Mouse (Mus musculus): Measurements from ENCODE around the gene Fam72a. TPM values are rescaled to one million over a fixed set of nuclear protein-coding genes. Genes with fewer than 3 reads are reported as not detected.

Gene Fam72a
- polyA plus RNA-seq, 1 experiment = 2.3 TPM

DNA sequence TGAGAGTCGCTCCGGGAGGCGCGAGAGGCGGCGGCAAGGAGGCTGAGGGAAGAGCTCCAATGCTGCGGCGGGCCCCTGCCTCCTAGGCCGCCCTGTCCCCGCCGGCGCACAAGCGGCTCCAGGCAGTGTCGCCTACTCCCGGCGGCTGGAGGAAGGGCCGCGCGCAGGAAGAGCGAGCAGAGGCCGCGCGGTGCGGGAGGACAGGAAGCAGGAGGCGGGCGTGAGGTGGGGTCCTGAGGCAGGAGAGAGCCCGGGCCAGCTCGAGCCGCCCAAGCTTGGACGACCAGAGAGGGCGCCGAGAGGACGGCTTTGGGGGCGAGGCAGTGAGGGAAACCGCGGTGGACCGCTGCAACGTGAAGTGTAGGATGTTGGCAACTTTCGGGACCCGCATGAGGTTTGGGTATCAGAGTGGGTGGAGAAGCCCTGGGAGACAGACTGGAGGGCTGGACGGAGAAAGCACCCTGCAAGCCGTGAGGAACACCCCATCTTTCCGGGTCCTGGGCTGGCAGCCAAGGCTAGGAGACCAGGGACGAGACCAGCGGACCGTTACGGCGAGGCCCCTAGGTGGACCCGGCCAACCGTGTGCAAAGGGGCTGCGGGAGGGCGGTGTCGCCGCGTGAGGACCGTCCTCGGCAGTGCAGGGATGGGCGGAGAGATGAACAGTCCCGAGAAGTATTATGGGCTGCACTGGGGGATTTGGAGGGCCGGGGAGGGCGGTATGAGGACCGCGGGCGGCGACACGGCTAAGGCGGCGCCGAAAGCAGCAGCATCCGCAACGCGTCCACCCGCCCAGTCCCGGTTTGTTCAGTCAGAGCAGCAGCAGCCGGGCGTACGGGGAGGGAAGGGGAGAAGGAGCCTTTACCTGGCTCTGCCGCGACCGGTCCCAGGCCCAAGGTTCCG is 1.1 kb upstream of the Fam72a start:
- Histone ChIP-seq H3K4me3 (ENCODE audit: insufficient read depth, low read length) (peak overlapping the region; percentile 81), H3K27ac (ENCODE audit: insufficient read depth, low read length) (peak overlapping the region; percentile 82), H3K4me1 (ENCODE audit: control insufficient read depth, insufficient read depth, low read length) (peaks cover 9% of the 10 kb centered on the region)
- TF ChIP-seq POLR2A (IDR thresholded peaks at IDR 0.05; ENCODE audit: low read depth, low read length) (no peak; the same call in none of the 2 replicates), CTCF (IDR thresholded peaks at IDR 0.05; ENCODE audit: borderline replicate concordance, insufficient read depth, low read length) (no peak)

DNA sequence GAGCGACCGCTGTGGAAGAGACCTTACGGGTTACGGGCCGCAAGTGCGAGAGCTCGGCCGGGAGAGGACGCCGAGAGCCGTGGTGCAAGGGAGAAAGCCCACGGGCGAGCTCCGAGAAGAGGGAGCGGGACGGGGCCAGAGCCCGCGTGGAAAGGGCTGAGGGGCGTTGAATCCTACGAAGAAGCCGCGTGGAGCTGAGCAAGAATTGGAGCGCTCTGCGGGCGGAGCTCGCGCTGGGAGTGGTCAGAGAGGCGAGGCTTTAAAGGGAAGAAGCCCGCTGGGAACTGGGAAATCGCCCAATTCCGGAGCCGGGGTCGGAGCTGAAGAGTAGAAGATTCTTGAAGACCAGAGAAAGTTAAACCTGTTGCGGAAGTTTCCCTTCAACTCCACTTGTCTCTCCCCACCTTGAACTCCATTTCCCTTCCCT is 391 bp downstream of the Fam72a start:
- Histone ChIP-seq H3K4me1 (ENCODE audit: control insufficient read depth, insufficient read depth, low read length) (peaks cover 5% of the 10 kb centered on the region; the same call in 1 of the 2 replicates), H3K4me3 (ENCODE audit: insufficient read depth, low read length) (peak overlapping the region; percentile 95), H3K27ac (ENCODE audit: insufficient read depth, low read length) (peak overlapping the region; percentile 55)
- TF ChIP-seq POLR2A (IDR thresholded peaks at IDR 0.05; ENCODE audit: low read depth, low read length) (peak; percentile 66), CTCF (IDR thresholded peaks at IDR 0.05; ENCODE audit: borderline replicate concordance, insufficient read depth, low read length) (no peak)

DNA sequence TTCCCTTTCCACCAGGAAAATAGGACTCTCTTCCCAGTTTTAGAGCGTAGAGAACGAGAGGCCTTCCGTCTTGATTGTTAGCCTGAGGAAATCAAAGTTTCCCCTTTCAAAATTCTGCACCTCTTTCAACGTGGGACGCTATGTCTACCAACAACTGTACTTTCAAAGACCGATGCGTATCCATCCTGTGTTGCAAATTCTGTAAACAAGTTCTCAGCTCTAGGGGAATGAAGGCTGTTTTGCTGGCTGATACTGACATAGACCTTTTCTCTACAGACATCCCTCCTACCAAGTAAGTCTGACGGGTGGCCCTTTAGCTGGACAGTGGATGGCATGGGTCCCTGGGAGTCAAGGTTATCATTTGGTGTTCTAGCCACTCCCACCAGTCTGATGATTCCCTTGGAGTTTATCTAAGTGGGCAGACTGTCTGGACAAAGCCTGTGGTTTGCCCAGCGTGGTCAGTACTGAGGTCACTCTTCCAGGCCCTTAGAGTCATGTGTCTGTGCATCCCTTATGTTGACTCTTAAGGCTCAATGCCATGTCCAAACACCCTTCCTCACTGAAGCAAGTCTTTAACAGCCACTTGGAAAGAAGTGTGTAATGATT is 961 bp downstream of the Fam72a start:
- Histone ChIP-seq H3K27ac (ENCODE audit: insufficient read depth, low read length) (peak overlapping the region; percentile 47), H3K4me3 (ENCODE audit: insufficient read depth, low read length) (peak overlapping the region; percentile 95), H3K4me1 (ENCODE audit: control insufficient read depth, insufficient read depth, low read length) (peaks cover 4% of the 10 kb centered on the region; the same call in 1 of the 2 replicates)
- no peak for TF ChIP-seq POLR2A (IDR thresholded peaks at IDR 0.05; ENCODE audit: low read depth, low read length)
- TF ChIP-seq CTCF (IDR thresholded peaks at IDR 0.05; ENCODE audit: borderline replicate concordance, insufficient read depth, low read length) = no peak

DNA sequence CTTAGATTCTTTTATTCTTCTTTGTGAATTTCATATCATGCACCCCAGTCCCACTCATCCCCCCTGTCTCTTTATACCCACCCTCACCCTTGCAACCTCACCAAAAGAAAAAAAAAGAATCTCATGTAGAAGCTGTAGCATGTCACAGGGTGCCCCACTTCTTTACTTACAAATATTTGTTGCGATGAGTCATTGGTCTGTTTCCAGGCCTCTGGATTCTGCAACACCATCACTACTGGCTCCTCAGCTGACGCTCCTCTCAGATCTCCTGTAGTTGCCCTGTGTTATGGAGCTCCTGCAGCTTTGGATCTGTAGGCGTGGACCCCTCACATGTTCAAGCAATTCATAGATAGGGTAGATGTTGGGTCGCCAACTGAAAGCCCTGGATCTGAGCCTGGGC is 12.1 kb downstream of the Fam72a start:
- H3K4me1 ChIP-seq (ENCODE audit: control insufficient read depth, insufficient read depth, low read length) = peaks cover 2% of the 10 kb centered on the region; the same call in 1 of the 2 replicates
- H3K27ac ChIP-seq (ENCODE audit: insufficient read depth, low read length) = no peak overlapping the region
- H3K4me3 ChIP-seq (ENCODE audit: insufficient read depth, low read length) = no peak overlapping the region
- no peak for TF ChIP-seq CTCF (IDR thresholded peaks at IDR 0.05; ENCODE audit: borderline replicate concordance, insufficient read depth, low read length)
- TF ChIP-seq POLR2A (IDR thresholded peaks at IDR 0.05; ENCODE audit: low read depth, low read length) = no peak

DNA sequence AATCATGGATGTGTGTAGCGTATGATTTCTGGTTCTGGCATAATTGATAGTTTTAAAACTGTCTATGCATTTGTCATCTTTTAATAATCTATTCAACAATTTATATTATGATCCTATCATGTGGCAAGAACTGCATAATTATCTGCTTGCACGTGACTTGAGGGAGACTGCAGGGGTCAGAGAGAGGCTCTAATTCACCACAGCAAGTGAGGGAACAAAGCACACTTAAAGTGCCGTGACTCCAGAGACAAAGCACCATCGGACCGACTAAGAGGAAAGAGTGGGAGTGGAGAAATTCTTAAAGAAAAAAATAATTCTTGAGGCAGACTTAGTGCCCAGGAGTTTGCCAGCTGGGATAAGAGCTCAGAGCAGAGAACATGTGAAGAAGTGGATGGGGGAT is 13.1 kb downstream of the Fam72a start:
- H3K4me3 ChIP-seq (ENCODE audit: insufficient read depth, low read length) = no peak overlapping the region
- TF ChIP-seq POLR2A (IDR thresholded peaks at IDR 0.05; ENCODE audit: low read depth, low read length) = no peak
- no peak for TF ChIP-seq CTCF (IDR thresholded peaks at IDR 0.05; ENCODE audit: borderline replicate concordance, insufficient read depth, low read length)
- peaks cover 2% of the 10 kb centered on the region; the same call in 1 of the 2 replicates for H3K4me1 ChIP-seq (ENCODE audit: control insufficient read depth, insufficient read depth, low read length)
- no peak overlapping the region for H3K27ac ChIP-seq (ENCODE audit: insufficient read depth, low read length)

DNA sequence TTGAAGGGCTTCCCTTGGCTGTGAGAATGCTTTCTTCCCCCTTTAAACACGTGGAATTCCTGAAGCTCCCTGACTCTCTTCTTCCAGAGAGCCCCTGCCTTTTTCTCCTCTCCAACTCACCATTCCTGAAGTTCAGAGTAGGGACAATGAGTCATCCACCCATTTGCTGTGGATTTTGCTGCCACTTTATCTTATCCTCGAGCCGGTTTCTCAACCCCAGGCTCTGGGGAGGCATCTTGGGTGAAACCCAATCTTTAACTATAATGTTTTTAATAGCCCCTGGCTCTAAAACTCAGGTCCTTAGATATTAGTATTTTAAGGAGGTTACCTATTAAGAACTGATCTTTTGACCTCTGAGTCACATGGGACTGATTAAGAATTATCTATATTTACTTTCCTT is 13.7 kb downstream of the Fam72a start:
- Histone ChIP-seq H3K4me1 (ENCODE audit: control insufficient read depth, insufficient read depth, low read length) (peaks cover 2% of the 10 kb centered on the region; the same call in 1 of the 2 replicates), H3K4me3 (ENCODE audit: insufficient read depth, low read length) (no peak overlapping the region), H3K27ac (ENCODE audit: insufficient read depth, low read length) (0 out of 2 replicates have a peak overlapping the region, but pooled peaks have one; percentile 5)
- TF ChIP-seq CTCF (IDR thresholded peaks at IDR 0.05; ENCODE audit: borderline replicate concordance, insufficient read depth, low read length) (no peak), POLR2A (IDR thresholded peaks at IDR 0.05; ENCODE audit: low read depth, low read length) (no peak)

DNA sequence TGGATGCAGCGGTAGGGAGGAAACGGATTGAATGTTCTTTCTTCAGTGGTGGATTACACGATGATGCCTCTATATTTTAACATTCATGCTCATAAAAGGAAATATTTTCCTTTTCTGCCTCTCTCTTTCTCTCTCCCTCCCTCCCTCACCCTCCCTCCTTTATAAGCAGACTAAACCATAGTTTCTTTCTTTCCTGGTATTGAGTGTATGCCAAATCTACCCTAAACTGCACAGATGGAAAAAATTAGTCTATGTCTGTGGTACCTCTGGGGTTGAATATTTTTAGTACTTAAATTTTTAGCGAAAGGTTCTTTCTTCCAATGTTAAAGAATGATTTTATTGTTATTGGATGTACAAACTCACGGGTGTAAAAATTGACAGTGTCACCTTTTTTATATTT is 14.2 kb downstream of the Fam72a start:
- Histone ChIP-seq H3K4me1 (ENCODE audit: control insufficient read depth, insufficient read depth, low read length) (peaks cover 2% of the 10 kb centered on the region; the same call in 1 of the 2 replicates), H3K27ac (ENCODE audit: insufficient read depth, low read length) (peak overlapping the region; percentile 59; the same call in 1 of the 2 replicates)
- TF ChIP-seq POLR2A (IDR thresholded peaks at IDR 0.05; ENCODE audit: low read depth, low read length) = no peak
- TF ChIP-seq CTCF (IDR thresholded peaks at IDR 0.05; ENCODE audit: borderline replicate concordance, insufficient read depth, low read length) = no peak

DNA sequence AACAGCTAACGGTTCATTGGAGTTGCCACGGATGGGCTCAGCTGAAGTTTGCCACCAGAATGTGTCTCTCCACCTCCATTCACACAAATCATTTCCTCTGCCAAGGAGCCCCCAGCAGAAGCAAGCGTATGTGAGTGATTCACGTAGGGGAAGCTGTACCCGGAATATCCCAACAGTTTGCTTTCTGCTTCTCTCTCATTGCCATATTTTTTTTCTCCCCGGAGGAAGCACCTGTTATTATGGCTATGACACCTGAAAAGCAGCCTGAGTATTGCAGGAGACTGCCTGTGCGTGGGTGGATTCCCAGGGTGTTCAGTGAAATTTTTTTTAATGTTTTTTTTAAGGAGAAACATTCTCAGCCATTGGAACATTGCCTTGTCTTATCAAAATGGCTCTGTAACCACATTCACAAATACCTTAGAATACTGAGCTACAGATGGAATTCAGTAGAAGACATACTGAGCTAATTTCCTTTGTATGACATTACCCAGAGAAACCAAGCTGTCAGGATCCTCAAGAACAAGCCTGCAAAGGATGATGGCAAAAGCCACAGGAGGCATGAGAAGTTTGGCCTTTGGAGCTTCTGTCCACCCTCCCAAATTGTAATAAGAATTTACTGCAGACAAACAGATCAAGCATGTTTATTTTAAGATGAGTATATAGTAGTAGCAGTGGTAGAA is 16.3 kb downstream of the Fam72a start:
- H3K4me3 ChIP-seq (ENCODE audit: insufficient read depth, low read length) = no peak overlapping the region
- H3K4me1 ChIP-seq (ENCODE audit: control insufficient read depth, insufficient read depth, low read length) = peaks cover 4% of the 10 kb centered on the region; the same call in 1 of the 2 replicates
- H3K27ac ChIP-seq (ENCODE audit: insufficient read depth, low read length) = no peak overlapping the region
- TF ChIP-seq CTCF (IDR thresholded peaks at IDR 0.05; ENCODE audit: borderline replicate concordance, insufficient read depth, low read length) = no peak

More for the DNA sequence above, 14.2 kb downstream of the Fam72a start:
- H3K4me3 ChIP-seq (ENCODE audit: insufficient read depth, low read length) = no peak overlapping the region
